In genomic region chr11:88188216-88188615, GRCm38 (mm10) we compare ENCODE assay signal across 8 mouse cellular contexts. TPM values are rescaled to one million over a fixed set of nuclear protein-coding genes. Genes with fewer than 3 reads are reported as not detected.
DNase-seq lines count a peak whose midpoint lies in the region; ATAC-seq and TF ChIP-seq lines count a peak whose summit lies in the region.

No protein-coding gene starts in this region.

- H3K27ac ChIP-seq in cerebellum, adult 2 months (ENCODE audit: insufficient read depth, low read length) = peak overlapping the region; percentile 67
- peak overlapping the region; percentile 82; the same call in 1 of the 2 replicates for H3K27ac ChIP-seq in layer of hippocampus, adult 2 months
- H3K27ac ChIP-seq in brown adipose tissue, adult 24 weeks (replicated peaks; ENCODE audit: low read depth, low read length) = peak overlapping the region; percentile 70
- no peak overlapping the region for H3K27ac ChIP-seq in liver, embryonic 12.5 days

- peak overlapping the region; percentile 60 for H3K4me2 ChIP-seq in liver, embryonic 12.5 days

- no peak for ATAC-seq in liver, embryonic 12.5 days

- H3K4me3 ChIP-seq in cerebellum, adult 2 months (replicated peaks; ENCODE audit: insufficient read depth, low read depth, low read length) = peak overlapping the region; percentile 56
- H3K4me3 ChIP-seq in layer of hippocampus, adult 2 months = peak overlapping the region; percentile 43
- peak overlapping the region; percentile 53 for H3K4me3 ChIP-seq in brown adipose tissue, adult 24 weeks (ENCODE audit: insufficient read depth, low read depth, low read length)
- H3K4me3 ChIP-seq in liver, embryonic 12.5 days = peak overlapping the region; percentile 40; the same call in 1 of the 2 replicates

- WGBS in cerebellum, adult 2 months = 57% methylated on average over 8 of the region's 8 CpGs
- WGBS in liver, embryonic 12.5 days (ENCODE audit: insufficient replicate concordance) = 33% methylated on average over 8 of the region's 8 CpGs

- no peaks in the 10 kb centered on the region for H3K27me3 ChIP-seq in cerebellum, adult 2 months (ENCODE audit: control insufficient read depth, insufficient read depth, low read length)
- peaks cover 73% of the 10 kb centered on the region for H3K27me3 ChIP-seq in liver, embryonic 12.5 days (replicated peaks)

- TF ChIP-seq POLR2A in cerebellum, adult 2 months (IDR thresholded peaks at IDR 0.05; ENCODE audit: borderline replicate concordance, insufficient read depth, low read length) = no peak

- H3K36me3 ChIP-seq in liver, embryonic 12.5 days = no peaks in the 10 kb centered on the region

- TF ChIP-seq CTCF in cerebellum, adult 2 months (IDR thresholded peaks at IDR 0.05; ENCODE audit: borderline replicate concordance, insufficient read depth, low read depth, low read length) = no peak
- TF ChIP-seq CTCF in layer of hippocampus, adult 2 months (conservative IDR thresholded peaks at IDR 0.05) = no peak

- peaks cover 6% of the 10 kb centered on the region; the same call in 1 of the 2 replicates for H3K4me1 ChIP-seq in cerebellum, adult 2 months (ENCODE audit: control insufficient read depth, insufficient read depth, low read length)
- H3K4me1 ChIP-seq in brown adipose tissue, adult 24 weeks (ENCODE audit: control insufficient read depth, insufficient read depth, insufficient read length, low read length) = peaks cover 2% of the 10 kb centered on the region; the same call in 1 of the 2 replicates
- peaks cover 21% of the 10 kb centered on the region for H3K4me1 ChIP-seq in liver, embryonic 12.5 days

- no peak for DNase-seq in cerebellum, adult 2 months
- no peak for DNase-seq in cerebellum, postnatal 10 days
- DNase-seq in layer of hippocampus, adult 2 months (ENCODE audit: low spot score in 2 of 2) = no peak
- no peak for DNase-seq in layer of hippocampus, postnatal 36 days
- DNase-seq in embryo, embryonic 11 days = no peak
- no peak for DNase-seq in frontal cortex, postnatal 14 days (ENCODE audit: low spot score in 2 of 2)

- H3K9ac ChIP-seq in liver, embryonic 12.5 days = no peak overlapping the region

- no peaks in the 10 kb centered on the region for H3K9me3 ChIP-seq in liver, embryonic 12.5 days (replicated peaks)

RNA-seq across cellular contexts. Expression of gene Mrps23, which starts 16.0 kb away (rescaled TPM):
- 90.0 and 90.4 TPM in 2 replicates for polyA plus RNA-seq in cerebellum, adult 2 months (2012; rRNA removed)
- total RNA-seq in layer of hippocampus, adult 2 months (2021) = 10 to 100 TPM; 64.9 to 65.6 TPM
- total RNA-seq in layer of hippocampus, postnatal 36 days (2021) = 10 to 100 TPM; 67.6 to 78.7 TPM
- polyA plus RNA-seq in brown adipose tissue, adult 24 weeks (2012; ENCODE audit: insufficient read depth, insufficient read length, missing spikeins) = 150 and 192 TPM in 2 replicates
- polyA plus RNA-seq in liver, embryonic 12.5 days (2016; fragmentation: Nextera tagmentation; extraction: Ambion mirVana) = 47.0 and 47.6 TPM in 2 replicates
